Mouse (Mus musculus) adrenal gland, postnatal 14 days (tissue): ENCODE results near the gene Ror1. TPM values are rescaled to one million over a fixed set of nuclear protein-coding genes. Genes with fewer than 3 reads are reported as not detected.

Experiments used
- DNase-seq: peaks from one replicate; pipeline ENCODE4 v3.0.0; 2021; ENCODE audit warnings: mixed read lengths
- total RNA-seq: library from RNA; stranded (reverse); gene quantifications from 2 replicates; pipeline ENCODE4 v1.2.3, GENCODE M21; 2021

Ror1 gene
- total RNA-seq, 1 experiment from 2014 or later, result 4.6 TPM

DNA sequence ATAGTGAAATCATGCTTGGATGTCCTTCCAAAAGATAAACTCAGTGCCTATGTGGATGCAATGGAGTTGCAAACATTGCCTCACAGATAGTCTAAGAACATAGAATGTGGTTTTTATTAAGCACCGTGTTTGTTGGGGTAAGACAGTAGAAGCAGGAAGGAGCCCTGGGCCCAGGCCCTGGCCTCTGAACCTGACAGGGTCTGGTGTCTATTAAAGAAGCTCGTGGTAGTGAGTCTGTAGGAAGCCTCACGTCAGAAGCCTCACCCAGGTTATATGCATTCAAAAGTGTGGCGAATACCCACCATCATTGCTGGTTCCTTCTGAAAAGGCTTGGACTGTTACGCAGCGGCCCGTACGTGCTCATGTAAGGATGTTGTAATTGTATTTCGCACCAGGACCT lies 157.8 kb downstream of the Ror1 start:
- no peak for DNase-seq

DNA sequence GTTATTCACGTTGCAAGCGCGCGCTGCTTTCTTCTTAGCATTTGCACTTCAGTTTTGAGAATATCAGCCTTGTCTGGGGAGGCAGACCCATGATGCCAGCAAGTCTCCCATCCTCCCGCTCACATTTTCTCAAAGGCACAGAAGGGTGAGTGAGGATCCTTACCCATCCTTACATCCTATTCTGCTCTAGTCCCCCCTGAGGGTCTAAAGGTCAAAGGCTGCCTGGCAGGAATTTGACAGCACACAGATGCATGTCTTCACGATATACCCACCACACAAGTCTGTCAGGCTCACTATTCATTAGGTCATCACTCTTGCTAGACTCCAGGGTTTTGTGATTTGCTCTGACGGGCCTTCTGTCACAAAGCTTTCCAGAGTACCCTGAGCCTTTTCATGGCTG lies 158.2 kb downstream of the Ror1 start:
- DNase-seq, result no peak

DNA sequence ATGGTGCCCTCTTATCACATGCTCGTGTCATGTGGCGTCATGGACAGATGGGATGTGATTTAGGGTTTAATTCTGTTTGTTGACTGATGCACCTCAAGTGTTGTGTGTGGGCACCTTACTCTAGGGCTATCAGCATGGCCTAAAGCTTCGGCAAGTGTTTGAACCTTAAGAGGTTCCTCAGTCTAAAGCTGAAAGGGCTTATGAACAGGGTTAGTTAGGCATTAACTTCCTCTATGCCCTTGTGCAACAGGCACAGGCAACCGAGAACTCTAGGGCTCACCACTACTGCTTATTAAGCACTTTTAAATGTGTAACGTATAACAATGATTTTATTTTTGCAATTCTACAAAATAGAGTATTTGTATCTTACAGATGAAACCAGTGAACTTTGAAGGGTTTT lies 162.9 kb downstream of the Ror1 start:
- no peak for DNase-seq

DNA sequence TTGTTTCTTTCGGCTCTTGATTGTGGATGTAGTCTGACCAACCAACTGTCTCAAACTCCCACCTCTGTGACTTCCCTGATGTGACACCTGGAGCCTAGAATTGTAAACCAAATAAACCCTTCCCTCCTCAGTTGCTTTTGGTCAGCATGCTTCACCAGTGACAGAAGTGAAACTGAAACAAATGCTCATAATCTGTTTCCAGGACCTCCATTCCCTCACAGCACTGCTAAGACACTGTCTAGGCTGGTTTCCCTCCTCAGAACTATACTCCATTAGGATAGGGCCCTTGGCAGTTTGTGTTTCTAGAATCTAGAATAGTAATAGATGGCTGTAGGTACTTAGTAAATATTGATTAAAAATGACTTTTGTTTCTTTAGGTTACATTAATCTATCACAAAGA lies 168.3 kb downstream of the Ror1 start:
- DNase-seq, result no peak

DNA sequence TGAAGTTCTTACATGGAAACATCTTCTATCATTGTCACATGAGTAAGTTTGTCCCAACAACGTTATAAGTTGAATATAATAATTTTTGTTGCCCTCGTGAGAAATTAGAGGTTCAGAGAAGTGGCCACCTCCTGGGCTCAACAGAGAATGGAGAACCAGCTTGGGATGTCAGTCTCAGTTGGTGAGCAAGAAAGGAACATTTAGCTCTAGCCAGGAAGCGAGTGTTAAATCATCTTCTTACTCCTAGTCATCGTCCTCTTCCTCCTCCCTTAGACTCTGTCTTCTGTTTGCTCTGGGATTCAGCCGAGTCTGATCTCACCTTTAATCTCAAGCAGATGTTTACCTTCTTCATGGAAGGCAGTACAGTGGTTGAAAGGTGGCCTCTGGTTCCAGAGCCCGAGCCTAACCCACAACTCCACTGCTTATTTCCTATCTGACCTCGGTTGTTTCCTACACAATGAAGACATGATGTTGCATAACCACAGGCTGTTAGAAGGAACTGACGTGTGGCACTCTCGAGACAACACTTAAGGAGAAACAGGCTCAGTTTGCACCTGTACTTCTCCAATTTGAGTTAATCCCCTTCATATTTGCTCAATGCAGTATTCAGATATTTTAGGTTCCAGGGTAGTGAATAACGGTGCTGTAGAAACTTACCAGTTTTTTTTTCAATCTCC lies 175.6 kb downstream of the Ror1 start:
- DNase-seq, result no peak

DNA sequence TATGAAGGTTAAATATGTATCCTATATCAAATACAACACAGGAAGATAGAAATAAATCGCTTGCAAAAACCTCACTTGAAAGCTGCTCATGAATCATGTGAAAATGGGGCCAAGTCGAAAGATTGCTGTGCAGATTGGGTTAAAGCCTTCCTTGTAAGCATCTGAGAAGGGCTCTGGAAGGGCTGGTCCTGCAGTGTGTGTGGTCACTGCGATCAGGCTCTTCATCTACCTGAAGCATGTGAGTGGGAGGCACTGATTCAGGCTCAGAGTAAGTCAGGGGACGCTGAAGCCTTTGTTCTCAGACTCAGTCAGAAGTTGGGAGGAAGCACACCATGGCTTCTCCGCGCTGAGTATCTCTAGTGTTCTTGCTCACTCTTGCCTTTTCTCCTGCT lies 176.1 kb downstream of the Ror1 start:
- no peak for DNase-seq

DNA sequence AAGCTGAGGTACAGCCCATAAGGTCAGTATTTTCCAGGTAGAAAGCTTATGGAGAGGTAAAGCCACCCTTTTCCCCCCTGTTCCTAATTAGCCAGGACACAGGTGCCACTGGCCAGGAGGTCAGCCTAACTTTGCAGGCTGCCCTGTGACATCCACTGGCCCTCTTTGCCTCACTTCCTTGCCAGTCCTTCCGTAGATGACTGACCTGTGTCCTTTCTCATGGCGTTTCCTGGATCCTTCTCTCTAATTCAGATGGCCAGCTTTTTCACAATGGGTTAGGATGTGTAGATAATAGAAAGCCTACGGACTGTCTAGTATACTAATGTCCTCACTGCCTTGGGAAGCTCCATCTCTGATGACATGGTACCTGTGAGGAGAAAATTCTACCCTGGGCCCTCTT lies 177.8 kb downstream of the Ror1 start:
- DNase-seq, result no peak

DNA sequence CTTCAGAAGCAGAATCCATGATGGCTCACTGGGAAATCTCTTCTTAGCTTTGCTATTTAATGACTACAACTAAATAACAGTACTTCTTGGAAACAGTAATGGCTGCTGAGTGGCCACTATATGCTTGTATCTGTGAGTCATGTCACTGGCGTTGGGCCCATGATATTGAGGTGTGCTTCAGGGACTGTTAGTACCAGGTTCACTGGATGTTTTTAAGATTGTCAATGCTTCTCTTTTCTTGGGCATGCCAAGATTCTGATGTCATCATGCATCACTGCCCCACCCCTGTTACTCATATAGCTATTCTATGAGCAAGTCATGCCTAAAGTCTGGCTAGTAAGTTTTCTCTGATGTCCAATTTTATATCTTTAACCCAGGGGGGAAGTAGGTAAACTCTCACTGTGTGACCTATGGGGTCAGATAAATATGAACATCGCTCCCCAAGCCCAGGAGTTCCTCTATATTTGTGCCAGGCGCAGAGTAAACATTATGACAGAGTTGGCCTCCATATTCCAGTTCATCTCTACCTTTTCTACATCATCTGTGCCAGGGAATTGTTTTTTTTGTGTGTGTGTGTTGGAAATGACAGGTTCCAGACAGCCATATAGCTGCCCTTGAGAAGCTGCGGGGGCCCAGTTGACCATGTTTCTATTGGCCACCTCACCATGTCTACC lies 178.4 kb downstream of the Ror1 start:
- DNase-seq, result no peak

DNA sequence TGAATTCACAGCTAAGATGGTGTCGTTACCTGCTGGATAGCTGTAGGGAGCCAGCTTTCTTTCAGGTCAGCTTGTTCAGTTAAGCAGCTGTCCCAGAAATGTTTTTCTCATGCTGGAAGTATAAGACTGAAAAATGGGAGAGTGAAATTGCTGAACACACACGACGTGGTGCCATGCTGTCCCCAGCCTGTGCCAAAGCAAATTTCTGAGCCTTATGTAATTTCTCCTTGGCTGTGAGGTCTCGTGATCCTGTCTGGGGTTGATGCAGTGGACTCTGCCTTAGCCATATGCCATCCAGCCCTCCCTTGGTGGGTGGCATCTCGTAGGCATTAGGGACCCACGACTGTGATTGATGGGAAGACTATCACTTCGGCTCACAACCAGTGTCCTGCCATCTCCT lies 180.9 kb downstream of the Ror1 start:
- DNase-seq, result no peak

DNA sequence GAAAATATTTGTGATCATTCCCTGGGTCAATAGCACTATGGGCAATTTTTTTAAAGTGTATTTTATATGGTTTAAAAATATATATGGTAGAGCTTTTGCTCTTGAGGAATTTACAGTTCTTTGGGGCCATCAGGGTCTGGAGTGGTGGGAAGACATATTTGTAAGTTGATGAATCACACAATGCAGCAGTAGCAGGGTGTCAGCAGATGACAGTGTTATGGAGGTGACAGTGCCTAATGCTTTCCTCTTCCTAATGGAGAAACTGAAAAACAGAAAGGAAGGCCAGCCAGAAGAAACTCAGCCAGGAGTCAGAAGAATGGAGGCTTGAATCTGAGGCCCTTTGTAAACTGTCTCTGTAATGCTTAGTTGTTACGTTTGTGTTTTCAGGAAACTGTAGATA lies 181.4 kb downstream of the Ror1 start:
- DNase-seq, result no peak

DNA sequence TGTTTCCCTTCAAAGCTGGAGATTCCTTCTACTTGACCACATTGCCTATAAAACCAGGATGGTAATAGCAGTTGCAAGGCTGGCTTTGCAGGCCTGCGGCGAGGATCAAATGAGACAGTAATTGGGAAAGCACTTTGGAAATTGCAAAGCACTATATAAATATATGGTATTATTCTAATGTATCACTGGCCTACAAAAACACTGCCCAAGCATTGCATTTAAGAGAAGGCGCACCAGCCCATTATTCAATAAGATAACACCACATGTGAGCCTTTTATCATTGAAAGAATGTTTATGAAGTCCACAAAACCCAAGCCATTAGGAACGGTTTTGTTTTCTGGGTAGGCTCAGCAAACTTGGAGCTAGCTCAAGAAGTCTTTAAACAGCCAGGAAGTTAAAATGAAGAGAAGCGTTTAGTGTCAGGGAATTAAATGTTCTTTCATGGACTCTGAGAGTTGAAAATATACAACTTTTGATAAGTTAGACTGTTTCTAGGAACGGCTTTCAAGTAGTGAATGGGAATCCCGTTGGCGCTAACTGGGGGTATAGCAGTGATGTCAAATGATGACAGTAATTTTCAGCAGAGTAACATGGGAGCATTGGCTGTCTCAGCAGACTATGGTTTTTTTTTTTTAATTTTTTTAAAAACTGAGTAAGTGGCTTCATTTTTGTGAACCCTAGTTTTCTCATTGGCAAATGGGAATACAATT lies 187.7 kb downstream of the Ror1 start:
- DNase-seq, result no peak

DNA sequence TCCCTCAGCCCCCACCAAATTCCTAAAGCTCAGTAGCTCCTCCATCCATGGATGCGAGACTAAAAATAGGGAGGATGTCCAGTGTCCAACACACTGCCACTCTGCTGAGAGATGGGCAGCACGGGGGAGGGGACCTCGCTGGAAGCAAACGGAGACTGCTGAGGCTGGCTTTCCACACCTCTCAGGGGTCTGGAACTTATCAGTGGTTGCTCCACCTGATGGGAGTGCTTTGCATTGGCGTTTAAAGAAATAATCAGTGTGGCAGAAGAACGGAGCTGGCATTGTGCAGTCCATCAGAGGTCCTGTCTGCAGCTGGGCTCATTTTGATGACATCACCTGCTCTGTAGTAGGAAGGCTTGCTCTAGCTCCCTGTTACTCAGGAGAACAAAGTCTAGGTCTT lies 188.9 kb downstream of the Ror1 start:
- no peak for DNase-seq

DNA sequence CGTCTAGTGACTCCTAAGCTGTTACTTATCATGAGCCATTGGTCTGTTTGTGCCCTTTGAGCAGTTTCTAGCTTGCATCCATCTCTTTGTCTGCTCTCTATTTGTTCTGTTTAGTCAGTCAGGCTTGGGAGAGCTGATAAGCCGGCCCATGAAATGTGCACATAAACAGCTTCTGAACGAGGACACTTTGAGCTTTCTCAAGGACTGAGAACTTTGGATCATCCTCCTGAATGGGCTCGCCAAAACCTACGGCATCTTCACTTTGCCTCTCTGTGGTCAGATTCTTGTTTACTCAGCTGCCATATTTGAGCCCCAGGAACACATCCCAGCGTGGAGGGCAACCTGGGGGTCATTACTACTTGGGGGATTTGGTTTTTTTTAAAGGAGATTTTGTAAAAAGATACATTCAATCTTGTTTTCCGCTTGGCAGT lies 190.5 kb downstream of the Ror1 start:
- peak; percentile 15 for DNase-seq

DNA sequence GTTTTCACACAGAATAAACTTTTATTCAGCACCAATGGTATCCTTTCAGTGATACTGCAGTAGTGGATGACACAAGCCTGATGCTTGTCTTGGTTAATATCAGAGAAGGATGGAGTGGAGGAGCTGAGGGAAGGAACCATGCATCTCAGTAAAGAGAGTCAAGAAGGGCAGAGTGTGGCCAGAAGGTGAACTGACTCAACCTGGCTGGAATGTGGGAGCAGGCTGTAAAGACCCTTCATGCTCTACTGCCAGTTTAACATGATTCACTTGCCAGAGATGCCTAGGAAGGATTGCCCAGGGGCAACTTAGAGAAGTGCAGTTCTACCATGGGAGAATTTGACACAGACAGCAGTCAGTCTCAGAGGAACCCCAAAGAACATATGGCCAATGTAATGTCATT lies 191.2 kb downstream of the Ror1 start:
- no peak for DNase-seq

DNA sequence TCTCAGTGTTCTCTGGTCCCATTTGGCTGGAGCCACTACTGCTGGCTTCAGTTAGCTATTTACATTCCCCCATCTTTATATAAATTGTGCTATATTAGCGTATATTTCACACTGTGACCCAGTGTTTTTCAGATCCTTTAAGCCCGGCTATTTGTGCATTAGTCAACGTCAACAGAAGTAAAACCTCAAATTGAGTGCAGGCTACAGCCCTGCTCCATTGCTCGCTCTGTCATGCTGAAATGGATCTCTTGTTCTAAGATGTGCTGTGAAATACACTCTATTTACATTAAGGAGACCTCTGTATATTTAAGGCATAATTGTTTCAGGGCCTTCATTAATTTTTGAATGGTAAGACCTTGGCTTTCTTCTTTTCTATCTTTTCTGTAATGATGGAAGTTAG lies 192.2 kb downstream of the Ror1 start:
- DNase-seq, result no peak

DNA sequence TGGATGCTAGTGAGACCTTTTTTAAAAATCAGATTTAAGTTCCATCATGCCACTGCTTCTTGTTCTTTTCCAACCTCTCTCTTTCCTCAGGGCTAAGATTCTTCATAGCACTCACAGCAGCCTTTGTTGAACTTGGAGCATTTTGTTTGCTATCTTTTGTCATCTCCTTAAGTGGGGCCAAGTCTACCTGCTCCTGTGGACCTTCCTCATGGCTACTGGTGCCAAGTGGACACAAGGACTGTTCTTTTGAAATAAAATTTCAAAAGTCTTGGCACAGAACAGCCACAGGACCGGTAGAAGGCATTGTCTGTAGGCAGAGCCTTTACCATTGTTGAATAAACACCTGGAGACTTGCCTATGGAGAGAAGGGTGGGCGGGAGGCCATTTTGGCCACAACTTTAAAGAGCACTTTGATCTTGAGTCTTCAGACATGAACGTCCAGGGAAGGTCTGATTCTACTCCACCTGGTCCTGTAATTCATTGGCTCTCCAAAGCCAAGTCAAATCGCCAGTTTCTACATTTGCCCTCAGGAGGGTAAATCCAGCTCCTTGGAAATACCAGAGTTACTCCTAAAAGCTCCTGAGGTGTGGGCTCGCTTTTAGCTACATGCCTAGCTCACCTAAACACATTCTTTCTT lies 195.5 kb downstream of the Ror1 start:
- no peak for DNase-seq

DNA sequence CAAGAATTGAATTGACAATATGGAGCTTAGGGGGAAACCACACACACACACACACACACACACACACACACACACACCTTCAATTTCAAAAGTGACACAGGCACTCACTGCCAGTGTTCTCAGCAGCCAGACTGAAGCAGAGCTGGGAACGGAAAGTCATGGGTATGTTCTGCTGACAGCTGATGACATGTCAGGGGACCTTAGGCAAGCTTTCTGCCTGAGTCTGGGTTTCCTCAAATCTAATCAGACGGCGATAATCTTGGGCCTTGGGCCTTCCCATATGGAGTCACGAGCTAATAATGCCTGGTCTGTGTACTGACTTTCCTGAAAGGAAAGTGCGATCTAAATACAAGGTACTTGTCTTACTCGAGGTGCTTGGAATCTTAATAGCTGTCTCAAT lies 202.1 kb downstream of the Ror1 start:
- DNase-seq, result no peak

DNA sequence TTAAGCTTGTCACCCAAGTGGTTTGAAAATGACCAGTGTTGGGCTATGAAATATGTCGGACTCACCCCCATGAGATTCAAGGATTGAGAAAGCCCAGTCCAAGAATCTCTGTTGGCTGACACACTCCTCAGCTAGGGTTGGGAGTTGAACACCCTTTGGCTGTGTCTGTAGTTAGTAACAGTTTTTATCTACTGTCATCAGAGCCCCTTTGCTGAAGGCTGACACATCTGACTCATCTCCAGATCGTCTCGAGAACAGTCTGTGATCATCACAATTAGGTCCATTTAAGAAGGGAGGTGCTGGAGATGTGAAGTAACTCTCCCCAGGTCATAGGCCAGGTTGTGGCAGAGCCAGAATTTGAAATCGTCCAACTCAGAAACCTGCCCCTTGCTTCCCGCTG lies 203.0 kb downstream of the Ror1 start:
- DNase-seq, result peak; percentile 17

DNA sequence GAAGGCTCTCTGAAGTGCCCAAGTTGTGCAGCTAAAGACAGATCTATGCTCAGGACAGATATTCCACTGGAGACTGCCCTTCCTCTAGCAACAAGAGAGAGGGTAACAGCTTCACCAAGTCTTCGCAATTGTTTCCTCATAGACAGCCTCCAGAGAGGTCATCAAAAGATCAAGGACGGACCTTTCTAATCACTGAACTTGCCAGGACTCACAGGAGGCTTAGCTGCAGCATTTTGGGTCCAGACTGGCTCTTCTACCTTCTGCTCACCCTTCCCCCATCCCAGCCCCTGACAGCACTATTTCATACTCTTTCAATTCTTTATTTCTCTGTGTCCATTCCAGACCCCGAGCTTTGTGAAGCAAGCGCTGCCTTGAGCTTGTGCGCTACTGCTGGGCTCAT lies 204.6 kb downstream of the Ror1 start:
- no peak for DNase-seq

DNA sequence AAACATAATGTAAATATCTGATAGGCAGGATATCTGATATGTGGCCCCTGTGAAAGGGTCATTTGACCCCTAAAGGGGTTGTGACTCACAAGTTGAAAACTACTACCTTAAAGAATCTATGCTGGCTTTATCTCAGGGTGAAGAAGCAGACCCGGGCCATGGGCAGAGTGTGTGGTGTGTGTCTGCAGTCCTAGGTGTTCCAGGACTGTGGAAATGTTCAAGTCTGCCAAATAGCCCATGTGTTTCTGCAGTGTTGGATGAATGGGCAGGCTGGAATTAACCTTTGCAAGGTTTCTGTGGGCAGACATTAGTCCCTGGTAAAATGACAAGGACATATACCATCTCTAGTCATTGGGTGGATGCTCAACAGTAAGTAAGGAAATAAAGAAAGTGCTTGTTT lies 205.8 kb downstream of the Ror1 start:
- no peak for DNase-seq

DNA sequence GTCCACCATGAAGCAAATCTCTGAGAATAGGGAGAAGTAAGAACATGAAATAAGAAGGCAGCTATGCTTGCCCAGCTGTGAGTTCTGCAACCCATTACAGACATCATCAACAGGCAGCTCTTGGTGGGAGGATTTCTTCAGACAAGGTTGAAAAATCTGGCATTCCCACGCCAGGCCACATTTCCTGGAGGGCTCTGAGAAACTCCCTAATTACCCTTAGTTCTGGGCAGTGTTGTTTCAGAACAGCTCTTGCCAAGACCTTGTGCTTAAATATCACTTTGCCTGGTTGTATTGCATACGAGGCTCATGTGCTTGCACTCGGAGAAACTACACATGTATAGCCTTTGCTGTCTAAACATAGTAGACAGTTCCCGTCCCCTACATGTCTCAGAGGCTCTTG lies 211.8 kb downstream of the Ror1 start:
- DNase-seq, result no peak

DNA sequence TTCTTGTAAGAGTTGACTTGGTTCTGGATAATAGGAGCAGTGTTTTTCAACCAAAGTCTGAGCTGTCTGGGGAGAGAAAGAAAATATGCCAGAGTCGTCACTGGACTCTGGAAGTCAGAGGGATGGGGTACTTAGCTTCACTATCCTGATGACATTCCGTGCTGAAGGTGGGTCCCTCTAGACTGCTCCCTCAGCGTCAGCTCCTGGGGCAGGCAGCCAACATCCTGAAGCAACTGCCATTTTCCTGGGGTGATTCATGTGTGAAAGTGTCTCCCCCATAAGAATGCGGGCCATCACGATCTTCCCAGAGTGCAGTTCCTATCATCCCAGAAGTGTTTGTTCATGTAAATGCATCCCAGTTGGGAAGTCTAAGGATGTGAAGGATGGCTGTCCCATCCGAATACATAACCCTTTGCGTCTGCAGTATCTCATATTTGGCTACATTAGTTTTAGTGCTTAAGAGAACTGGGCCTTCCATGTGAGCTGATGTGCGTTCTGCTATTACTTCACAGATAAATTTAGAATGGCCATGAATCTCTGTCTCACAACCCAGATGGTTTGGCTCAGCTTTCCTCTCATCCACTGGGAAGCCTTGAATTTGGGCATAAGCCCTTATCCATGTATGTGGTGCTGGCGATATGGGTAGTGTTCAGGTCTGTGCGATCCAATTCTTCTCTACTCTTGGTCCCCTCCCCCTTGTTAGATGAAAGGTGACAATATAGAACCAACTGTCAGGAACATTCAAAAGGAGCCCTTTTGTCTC lies 216.4 kb downstream of the Ror1 start:
- DNase-seq, result peak; percentile 52

DNA sequence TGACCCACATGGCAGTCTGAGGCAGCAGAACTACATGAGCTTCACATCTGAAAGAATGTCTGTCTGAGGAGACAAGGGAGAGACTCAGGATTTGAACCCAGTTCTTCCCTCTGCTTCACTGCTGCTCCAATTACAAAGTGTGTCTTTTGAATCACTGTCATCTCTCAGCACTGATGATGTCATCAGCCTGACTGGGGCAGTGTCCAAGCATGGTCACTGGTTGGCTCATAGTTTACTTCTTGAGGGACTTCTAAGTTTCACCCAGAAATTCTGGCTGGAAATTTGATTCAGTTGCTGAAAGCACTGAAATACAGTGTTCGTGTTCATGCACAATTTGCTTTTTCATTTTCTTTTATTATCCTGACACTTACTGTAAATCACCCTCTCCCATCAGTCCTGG lies 219.5 kb downstream of the Ror1 start:
- DNase-seq, result peak; percentile 21
